Mouse (Mus musculus) CD4-positive, CD25-positive, alpha-beta regulatory T cell (primary cell): ENCODE data around the gene Lrch1. TPM values are rescaled to one million over a fixed set of nuclear protein-coding genes. Genes with fewer than 3 reads are reported as not detected.

Experiments
- polyA plus RNA-seq: library from polyadenylated mRNA; unstranded; fragments of 100-300 nt; shearing (Covaris generic); gene quantifications from one replicate; pipeline ENCODE4 v1.2.1, GENCODE M21; 2017

Gene Lrch1
- polyA plus RNA-seq: 62.8 TPM

GRCm38 (mm10) chr14:74947376-74948013, at the start of gene Lrch1:
Lrch1 (minus strand) TSS chr14:74947876.

DNA sequence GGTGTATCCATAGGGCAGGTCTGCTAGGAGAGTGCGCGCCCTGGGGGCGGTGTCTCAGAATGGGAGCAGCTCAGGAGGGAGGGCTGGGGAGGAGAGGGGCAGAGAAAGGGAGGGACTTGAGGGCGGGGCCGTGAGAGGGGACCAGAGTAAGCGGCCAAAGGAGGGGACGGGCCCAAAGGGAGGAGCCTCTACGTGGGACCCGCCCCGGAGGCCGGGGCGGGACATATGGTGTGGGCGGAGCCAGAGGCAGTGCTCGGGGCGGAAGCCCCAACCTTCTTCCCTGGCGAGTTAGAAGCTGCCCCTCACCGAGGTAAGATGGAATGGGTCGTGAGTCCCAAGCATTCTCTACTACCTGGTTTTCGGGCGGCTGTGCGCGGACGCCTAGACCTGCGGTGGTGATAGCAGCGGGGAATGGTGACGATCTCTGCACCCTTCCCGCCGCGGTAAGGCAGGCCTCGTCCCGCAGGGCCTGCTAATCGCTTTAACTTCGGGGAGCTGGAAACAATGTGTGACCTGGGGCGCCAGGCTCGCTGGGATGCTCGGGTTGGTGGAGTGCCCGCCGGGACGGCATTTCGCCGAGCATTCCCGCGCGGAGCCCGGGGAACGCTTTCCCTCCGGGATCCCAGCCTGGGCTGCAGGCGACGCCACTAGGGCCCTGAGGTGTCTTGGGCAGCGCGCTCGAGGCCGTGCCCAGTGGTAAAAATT, 215.4 kb downstream of the Lrch1 start, which contains the start of gene Esd:
Esd (plus strand) TSS at position 219 of the 705 bp plus-strand sequence.

Other genes starting within 250 kb of the Lrch1 start
- gene Esd, start 215.6 kb downstream of the Lrch1 start, polyA plus RNA-seq: 168 TPM
- gene Rubcnl, start 68.2 kb upstream of the Lrch1 start, polyA plus RNA-seq: 0.42 TPM
- 0.12 TPM for gene Lrrc63, start 183.0 kb upstream of the Lrch1 start, polyA plus RNA-seq
- 1,093 TPM for gene Lcp1, start 183.2 kb upstream of the Lrch1 start, polyA plus RNA-seq